Mouse (Mus musculus) hematopoietic stem cell, adult 5-6 weeks (primary cell): ENCODE results near the gene Sdk1. TPM values are rescaled to one million over a fixed set of nuclear protein-coding genes. Genes with fewer than 3 reads are reported as not detected.

Source experiments
- ATAC-seq, 2 experiments: fragments of 125-278 bp in 1 of 2; replicated peaks in 1 of 2; 2 replicates each; pipeline ENCODE4 v1.8.0; 2016 to 2017; ENCODE audit warnings: inconsistent platforms in 2 of 2, mild to moderate bottlenecking in 2 of 2, moderate number of reproducible peaks in 2 of 2, low read depth in 1 of 2, moderate TSS enrichment in 1 of 2; ENCODE audit not compliant: low FRiP score in 2 of 2, poor library complexity in 2 of 2, severe bottlenecking in 2 of 2, insufficient read depth in 1 of 2, low TSS enrichment in 1 of 2
- total RNA-seq: library from RNA; stranded (forward); fragments of 172-1452, 232-1000 nt; gene quantifications from 2 replicates; pipeline ENCODE4 v1.2.3, GENCODE M21; 2017

Sdk1 gene
- total RNA-seq, 1 experiment from 2014 or later: 1.1 TPM

DNA sequence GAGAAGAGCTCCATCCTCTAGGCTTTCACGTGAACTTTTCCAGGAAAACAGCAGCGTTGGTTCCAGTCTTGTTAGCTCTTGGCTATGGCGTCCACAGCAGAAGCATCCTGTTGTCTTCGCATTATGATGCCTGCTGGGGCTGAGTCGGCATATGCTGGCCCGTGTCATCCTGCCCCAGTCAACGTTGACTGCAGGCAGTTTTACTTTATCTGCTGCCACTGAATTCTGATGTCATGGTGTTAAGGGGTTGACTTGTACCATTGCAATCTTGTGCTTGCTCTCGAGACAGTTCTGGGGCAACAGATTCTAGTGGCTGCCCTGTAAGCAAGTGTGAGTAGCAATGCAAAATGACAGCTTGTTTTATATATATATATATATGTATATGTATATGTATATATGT, 153.3 kb downstream of the Sdk1 start:
- no peak for ATAC-seq

DNA sequence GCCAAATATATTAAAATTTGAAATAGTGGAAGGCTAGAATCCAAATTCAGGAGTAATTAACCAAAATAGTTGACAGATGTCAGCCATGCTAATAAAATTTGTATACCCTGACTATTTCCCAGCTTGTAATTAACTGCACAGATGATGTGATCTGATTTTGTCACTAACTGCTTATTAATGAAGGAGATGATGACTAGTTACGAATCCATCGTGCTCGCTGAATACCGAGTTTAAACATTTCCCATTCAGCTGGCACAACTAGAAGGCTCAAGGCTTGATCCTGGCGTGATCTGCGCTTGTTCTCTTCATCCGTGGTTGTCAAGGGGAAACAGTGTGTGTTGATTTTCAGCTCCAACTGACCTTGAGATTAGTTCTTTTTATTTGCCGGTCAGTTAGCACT, 162.5 kb downstream of the Sdk1 start:
- ATAC-seq: no peak

DNA sequence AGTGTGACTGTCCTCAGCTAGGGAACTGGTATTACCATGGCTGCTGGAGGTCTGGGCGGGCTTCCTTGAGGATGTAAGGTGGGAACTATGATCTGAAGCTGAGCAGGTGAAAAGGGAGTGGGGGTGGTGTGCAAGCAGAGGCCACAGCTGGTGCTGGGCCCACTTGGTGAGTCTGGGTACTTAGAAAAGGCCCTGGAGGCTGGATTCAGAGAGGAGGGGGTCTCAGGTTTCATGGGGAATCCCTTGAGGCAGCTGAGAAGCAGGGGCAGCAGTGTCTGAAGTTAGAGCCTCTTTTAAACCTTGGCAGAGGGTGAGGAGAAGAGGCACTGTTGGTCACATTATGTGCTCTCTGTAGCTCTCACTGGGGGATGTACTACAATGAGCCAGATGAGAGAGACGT, 163.4 kb downstream of the Sdk1 start:
- no peak for ATAC-seq

DNA sequence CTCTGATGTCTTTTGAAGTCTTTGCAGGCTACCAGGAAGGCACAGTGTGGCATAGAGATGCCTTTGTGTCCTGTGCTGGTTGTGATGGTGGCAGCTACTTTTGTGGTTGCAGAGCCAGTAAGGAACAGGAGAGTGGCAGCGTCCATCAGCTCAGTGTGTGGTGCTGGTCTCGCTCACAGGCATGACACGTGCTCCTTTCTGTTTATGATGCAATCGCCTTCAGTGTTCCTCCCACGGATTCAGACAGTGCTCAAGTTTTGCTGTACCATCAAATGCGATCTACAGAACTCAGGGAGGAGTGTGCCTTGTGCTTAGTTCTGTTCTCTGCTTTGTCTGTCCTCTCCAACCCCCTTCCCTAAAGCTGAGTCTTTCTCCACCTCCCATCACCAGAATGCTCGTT, 165.6 kb downstream of the Sdk1 start:
- ATAC-seq: no peak

DNA sequence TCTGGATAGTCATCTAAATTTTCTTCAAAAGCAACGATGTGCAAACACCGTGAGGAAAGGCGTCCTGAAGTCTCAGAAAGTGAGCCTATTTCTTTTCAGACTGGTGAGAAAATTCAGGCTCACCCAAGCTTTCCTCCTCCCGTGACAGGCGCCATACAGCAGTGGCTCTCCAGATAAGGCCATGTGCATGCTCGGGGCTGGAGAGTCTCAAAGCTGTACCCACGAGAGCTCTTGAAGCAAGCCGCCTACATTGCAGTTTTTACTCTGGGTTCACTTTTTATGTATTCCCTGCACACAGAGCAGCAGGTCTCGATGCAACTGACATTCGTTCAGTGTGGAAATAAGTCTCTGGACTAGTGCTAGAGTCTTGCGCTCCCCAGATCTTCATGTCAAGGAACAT, 171.7 kb downstream of the Sdk1 start:
- no peak for ATAC-seq

DNA sequence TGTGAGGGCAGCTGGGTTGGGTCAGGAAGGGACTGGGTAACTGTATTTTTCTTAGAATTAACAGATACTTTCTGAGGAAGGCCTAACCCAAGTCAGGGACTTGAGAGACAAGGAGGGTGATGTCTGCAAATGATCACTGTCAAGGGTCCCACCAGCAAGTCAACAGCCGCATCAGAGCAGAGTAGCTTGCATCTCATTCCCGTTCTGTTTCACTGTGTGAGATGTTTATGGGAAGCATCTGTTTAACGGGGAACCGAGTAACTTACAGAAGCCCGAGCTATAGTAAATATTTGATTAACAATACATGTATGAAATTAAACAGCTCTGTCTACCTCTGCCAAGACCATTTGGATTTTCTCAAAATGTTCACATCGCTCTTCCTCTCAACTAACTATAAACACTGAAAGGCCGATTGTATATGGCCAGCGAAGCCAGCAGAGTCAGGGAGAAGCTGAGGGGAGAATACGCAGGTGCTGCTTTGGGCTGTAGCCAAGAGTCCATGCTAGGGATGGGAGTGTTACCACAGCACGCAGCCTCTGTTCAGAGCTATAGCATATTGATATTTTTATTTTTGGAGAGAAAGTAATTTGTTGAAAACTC, 174.5 kb downstream of the Sdk1 start:
- ATAC-seq: no peak

DNA sequence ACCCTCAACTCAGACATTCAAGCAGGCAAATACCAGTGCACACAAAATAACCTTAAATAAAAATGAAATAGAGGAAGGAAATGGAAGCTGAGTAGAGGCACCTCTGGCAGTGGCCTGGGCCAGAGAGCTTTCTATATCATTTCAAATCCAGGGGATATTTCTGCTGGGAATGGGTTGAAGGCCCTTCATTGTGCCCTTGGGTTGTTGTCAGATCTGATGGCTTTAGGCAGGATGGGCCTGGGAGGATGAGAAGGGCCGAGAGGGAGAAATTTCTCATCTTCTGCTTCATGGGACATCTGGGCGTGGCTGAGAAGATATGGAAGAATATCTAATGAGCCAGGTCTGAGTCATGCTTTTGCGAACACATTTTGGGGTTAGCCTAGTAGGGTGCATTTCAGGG, 186.8 kb downstream of the Sdk1 start:
- ATAC-seq: no peak

DNA sequence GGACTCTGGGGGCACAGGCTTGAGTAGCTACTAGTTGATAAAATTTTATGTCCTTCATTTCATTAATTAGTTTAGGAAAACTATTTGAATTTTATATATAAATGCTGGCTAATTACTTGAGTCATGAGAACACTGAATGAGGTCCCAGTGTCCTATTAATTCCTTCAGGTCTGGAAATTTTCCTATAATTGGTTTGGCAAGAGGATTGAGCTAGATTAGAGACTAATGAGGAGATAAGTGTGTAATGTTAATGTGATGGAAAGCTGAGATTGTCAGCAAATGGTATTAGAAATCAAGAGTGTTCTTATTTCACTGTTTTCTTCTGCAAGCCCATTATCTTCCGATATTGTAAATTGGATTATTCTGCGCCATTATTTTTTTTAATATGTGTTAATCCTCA, 192.0 kb downstream of the Sdk1 start:
- ATAC-seq: no peak

DNA sequence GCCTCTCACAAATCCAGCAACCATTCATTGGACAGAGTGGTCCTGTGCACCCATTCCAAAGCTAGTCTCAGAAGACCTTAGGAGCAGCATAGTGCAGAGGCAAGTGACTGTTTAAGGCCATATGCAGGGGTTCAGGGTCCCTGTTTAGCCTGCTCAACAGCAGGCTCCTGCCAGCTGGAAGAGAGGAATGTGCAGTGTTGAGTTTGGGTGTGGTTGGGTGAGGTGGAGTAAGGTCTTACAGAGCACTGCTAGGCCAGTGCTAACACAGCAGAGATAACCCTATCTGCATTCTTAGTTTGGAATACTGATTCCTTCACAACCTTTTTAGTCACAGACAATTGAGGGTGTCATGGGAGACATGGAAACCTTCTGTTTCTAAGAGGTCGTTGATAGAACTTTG, 206.0 kb downstream of the Sdk1 start:
- no peak for ATAC-seq

DNA sequence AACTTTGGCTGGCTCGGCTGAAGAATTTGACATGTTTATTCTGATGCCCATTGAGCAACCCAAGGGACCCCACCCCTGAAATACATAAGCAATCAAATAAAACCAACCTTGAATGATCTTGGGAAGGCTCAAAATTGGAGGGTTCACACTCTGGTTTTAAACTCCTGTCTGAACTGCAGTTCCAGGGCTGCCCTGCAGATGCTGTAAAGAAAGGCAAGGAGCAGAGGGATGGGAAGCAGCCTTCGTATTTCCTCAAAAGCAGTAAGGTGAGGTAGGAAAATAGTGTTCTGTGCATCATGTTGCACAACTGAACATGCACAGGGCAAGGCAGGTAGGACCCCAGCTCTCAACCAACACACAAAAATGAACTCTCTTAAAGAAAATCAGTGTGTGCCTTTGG, 222.1 kb downstream of the Sdk1 start:
- ATAC-seq: no peak

DNA sequence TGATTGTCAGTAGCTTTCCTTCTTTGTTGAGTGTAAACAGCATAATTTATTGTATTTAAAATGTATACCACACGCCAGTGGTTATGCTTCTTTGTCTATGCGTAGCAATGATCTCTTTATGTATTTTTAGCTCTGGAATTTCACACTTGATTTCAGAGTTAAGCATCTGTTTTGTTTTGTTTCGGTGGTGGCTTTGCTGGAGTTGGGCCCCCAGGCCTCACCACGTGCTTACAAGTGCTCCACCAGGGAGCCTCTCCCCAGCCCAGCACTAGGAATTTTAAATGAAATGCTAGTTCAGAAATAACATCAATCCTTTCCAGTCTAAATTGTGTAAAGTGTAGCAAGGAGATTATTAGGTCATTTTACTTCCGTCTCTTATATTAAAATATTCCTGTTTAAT, 227.5 kb downstream of the Sdk1 start:
- ATAC-seq: no peak

DNA sequence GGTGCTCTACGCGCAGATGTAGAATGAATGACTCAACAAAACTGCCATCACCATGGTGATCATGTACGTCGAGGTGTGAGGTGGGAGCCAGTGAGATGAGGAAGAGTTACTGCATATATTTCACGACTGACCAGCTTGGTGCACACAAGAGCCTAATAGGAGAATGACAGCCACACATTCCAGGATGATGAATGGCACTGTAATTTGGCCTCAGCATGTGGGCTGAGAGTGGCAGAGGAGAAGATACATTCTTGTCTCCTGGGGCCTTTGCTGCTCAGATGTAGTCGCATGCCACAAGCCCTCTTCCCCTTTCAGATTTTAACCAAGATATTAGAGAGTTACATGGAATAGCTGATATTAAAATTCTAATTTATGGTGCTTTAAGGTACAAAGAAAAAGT, 264.0 kb downstream of the Sdk1 start:
- ATAC-seq: no peak

DNA sequence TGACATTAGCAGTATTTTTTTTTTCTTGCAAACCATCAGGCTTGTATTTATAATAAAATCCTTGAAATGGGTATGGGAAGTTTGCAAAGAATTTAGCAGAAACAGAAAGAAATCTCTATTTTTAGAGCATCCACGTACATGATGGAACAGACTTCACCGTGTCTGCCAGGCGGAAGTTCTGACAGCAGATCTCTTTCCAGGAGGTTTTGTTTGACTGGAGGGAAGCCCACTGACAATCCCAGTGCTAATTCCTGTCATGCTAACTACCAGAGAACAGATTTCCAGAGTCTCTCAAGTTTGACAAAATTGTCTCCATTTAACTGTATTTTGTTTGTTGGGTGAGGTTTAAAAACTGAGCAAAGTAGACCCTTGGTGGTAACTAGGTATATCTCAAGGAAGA, 265.1 kb downstream of the Sdk1 start:
- ATAC-seq: no peak

DNA sequence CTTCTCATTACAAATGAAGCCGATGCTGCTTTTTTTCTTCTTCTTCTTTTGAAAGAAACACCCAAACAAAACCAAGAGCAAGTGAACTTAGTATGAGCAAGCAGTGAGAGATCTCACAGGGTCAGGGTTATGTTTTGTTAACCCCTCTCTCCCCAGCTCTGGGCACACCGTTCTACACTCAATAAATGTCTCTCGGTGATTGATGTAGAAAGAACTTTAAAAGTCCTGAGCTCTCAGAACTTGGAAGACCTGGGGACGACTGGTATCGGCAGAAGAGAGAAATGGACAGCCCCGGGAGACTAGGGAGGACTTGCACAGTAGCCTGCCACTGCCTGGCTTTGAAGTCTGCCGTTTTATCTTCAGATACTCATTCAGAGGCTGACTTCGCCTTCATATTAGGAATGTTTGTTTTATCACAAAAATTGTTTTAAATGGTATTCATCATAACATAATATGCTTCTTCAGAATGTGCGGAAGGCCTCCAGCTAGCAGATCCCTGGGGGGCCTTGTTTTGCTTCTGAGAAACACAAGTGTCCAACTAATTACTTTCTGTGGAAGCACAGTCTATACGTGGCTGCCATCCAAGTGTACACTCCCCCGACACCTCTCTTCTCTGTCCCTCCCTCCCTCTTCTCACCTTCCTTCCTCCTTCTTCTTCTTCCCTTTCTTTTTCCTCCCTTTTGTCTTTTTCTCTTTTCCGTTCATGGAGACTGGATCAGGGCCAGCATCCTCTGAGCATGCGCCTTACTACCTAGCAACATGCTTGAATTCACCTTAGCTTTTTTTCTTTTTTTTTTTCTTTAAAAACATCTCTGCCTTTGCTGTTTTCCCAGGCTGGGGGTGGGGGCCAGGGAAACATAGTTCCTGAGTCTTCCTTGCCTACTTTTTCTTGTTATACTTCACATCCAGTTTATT, 283.8 kb downstream of the Sdk1 start:
- no peak for ATAC-seq

DNA sequence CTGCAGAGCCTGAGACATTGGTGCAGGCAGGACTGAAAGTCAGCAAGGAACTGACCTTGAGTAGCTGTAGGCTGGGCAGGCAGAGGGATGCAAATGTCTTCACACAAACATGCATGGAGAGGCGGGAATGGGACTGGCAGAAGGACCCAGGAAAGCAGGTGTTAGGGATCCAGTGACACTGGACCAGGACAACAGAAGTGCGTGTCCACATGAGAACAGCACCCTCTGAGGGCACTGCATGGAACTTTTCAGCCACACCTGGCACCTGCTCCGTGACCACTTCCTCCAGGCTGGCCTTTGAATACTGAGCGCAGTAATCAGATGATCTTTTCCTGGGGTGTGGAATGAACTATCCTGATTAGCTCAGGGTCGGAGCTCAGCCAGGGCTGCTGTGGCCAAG, 298.9 kb downstream of the Sdk1 start:
- ATAC-seq: no peak

DNA sequence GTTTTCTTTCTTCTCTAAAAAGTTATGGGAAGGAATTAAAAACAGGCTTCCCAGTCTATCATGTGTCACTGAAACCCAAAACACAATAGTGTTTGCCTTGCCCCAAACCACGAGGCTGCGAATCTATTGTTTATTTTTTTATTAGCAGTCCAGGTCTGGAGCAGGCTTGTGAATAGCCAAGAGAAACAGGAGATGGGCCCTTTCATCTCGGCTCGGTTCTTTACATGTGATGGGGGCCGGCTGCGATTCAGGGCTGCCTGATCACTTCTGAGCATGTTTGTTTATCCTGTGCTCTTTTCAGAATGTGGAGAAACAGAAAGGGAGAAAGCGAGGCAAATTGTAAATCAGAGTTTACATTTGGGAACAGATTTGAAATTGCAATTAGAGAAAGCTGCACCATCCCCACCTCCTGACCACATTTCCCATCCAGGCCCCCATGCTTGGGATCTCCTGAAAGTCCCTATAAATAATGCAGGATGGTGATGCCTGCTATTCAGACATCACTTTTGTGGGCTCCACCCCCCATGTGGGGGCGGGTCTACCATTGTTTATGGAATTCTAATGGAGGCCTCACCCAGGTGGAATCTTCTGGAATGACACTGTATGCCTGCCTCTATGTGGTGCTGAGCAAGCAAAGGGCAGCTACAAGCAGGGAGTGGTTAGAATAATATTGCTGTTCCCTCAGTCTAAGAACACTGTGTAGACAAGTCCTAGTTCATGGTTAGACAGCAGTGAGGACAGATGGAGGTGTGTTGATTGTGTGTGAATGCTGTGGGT, 301.8 kb downstream of the Sdk1 start:
- ATAC-seq: no peak

DNA sequence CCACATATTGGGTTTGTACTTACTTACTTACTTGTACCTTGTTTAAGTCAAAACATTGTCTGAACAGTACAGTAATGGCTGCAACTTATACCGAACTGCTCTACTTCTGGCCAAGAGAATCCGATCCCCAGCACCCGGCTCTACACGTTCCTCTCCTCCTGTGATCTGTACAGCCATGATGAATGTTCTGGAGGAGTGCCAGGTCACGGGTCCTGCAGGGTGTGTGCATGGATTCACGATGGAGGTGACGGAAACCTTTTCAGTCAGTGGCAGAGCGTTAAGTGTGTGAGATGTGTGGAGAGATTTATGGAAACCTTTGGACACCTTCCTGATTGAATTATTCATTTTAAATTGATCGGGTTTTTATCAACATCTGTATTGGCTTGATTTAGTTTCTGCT, 312.2 kb downstream of the Sdk1 start:
- ATAC-seq: no peak

DNA sequence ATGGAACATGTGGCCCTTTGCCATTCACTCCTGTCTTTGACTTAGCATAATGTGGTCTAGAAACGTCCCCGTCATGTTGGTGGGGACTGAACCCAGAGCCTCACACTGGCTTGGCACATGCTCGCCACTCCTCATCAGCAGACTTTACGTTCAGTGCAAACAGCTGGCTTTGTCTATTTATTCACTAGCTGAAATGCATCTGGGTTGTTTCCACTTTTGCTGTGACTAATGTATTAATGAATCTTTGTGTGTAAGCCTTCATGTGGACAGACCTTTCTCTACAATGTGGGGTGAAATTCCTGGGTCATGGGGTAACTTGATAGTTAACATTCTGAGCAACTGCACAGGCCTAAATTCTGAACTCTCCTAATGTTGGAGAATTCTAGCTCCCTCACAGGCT, 317.4 kb downstream of the Sdk1 start:
- ATAC-seq: no peak
